Mouse (Mus musculus): ENCODE measurements around the gene 1700093K21Rik. TPM values are rescaled to one million over a fixed set of nuclear protein-coding genes. Genes with fewer than 3 reads are reported as not detected.
A peak's percentile ranks its signal among the peaks of the same experiment; 100 is the strongest.
"Not testable (repeated sequence)": the region's sequence is repeated elsewhere in the genome, so short reads cannot be mapped to it uniquely, and the experiment has no call there.

The 1700093K21Rik gene
- not detected in 2 replicates for polyA plus RNA-seq (2015; fragmentation: Nextera tagmentation; extraction: Ambion mirVana)

DNA sequence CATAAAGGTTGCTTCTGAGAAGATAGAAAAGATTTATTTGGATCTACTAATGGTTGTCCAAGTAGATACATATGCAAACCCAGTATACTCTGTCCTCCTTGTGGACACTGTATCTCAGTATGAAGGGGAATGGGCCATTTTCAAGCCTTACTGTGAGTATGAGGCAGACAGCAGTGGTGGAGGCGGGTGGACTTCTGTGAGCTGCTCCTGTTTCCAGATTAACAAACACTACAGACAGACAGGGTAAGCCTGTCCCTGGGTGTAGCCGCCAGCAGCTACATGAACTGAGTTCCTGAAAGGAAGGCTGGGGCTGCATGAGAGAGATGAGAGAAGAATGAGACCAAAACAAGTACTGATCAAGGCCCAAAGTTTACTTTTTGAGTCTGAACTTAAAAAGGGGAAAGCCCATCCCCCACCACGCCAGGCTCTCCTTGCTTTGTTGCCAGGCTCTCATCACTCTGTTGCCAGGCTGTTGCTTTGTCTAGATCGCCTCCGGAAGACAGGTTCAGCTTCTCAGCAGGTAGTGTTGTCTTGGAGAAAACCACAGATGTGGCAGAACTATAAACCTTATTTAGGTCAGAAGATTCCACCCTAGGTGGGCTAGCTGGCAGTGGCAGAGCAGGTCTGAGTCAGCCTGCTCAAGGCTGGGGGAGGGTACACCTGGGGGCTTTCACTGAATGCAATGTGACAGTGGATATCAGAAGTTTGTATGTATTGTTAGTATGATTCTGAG lies at the start of gene 1700093K21Rik:
Gene 1700093K21Rik (minus strand): TSS at position 683 of the 733 bp plus-strand sequence.
- WGBS, result 38% methylated on average over 5 of the region's 5 CpGs
- no peak within 1 kb of the TSS for H3K9ac ChIP-seq (replicated peaks)
- H3K4me1 ChIP-seq, result no peaks in the 10 kb centered on the region
- no peaks in the 10 kb centered on the region for H3K9me3 ChIP-seq (replicated peaks)
- H3K27ac ChIP-seq (replicated peaks), result no peak within 1 kb of the TSS
- H3K36me3 ChIP-seq, result no peaks in the 10 kb centered on the region
- H3K4me3 ChIP-seq (replicated peaks), result no peak within 1 kb of the TSS
- no peak within 1 kb of the TSS for H3K4me2 ChIP-seq
- no peak for ATAC-seq (ENCODE audit: low FRiP score)
- no peaks in the 10 kb centered on the region for H3K27me3 ChIP-seq (replicated peaks)

DNA sequence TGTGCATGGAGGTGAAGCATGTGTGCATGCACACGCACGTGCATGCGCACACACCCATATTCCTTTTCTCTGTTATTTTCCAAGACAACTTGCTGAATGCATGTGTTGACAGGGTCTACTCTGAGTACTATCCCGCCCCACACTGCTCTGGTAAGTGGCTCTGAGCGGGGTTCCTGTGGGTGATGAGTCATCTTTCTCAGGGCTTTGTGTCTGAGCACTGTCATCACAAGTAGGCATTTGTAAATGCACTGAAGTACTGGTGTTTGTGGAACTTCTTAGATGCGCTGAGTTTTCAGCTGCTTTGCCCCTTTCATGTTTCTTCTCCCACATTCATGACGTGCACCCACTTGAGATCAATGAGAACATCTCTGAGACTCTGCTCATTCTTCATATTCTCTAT lies 49.2 kb upstream of the 1700093K21Rik start:
- H3K27ac ChIP-seq (replicated peaks), result no peak overlapping the region
- ATAC-seq (ENCODE audit: low FRiP score), result no peak
- no peaks in the 10 kb centered on the region for H3K4me1 ChIP-seq
- H3K9ac ChIP-seq (replicated peaks), result no peak overlapping the region
- 96% methylated on average over 7 of the region's 7 CpGs for WGBS
- H3K4me2 ChIP-seq, result no peak overlapping the region
- H3K27me3 ChIP-seq (replicated peaks), result no peaks in the 10 kb centered on the region
- H3K9me3 ChIP-seq (replicated peaks), result no peaks in the 10 kb centered on the region
- peaks cover 46% of the 10 kb centered on the region for H3K36me3 ChIP-seq
- no peak overlapping the region for H3K4me3 ChIP-seq (replicated peaks)

GRCm38 (mm10) chr11:23565761-23566160 lies 44.8 kb upstream of the 1700093K21Rik start:
- WGBS, result 63% methylated on average over 6 of the region's 6 CpGs
- H3K4me2 ChIP-seq, result no peak overlapping the region
- H3K27me3 ChIP-seq (replicated peaks), result no peaks in the 10 kb centered on the region
- peak; percentile 68 for ATAC-seq (ENCODE audit: low FRiP score)
- no peaks in the 10 kb centered on the region for H3K9me3 ChIP-seq (replicated peaks)
- H3K27ac ChIP-seq (replicated peaks), result no peak overlapping the region
- no peak overlapping the region for H3K4me3 ChIP-seq (replicated peaks)
- no peak overlapping the region for H3K9ac ChIP-seq (replicated peaks)
- peaks cover 41% of the 10 kb centered on the region for H3K36me3 ChIP-seq
- no peaks in the 10 kb centered on the region for H3K4me1 ChIP-seq

DNA sequence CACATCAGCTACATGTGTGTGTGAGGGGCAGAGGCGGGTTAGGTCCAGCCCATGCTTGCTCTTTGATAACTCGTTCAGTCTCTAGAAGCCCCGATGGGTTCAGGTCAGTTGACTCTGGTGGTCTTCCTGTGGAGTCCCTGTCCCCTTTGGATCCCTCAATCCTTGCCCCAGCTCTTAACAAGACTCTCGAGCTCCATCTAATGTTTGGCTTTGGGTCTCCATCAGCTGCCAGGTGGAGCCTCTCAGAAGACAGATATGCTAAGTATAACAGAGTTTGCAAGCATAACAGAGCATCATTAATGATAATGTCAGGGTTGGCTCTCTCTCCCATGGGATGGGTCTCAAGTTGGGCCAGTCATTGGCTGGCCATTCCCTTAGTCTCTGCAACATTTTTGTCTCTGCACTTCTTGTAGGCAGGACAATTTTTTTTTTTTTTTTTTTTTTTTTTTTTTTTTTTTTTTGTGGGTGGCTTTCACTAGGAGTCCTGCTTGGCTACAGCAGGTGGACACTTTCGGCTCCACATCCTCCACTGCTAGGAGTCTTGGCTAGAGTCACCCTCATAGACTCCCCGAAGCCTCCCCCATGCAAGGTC lies 36.2 kb upstream of the 1700093K21Rik start:
- no peak overlapping the region for H3K4me2 ChIP-seq
- WGBS, result 62% methylated on average over 6 of the region's 6 CpGs
- no peaks in the 10 kb centered on the region for H3K9me3 ChIP-seq (replicated peaks)
- no peak overlapping the region for H3K9ac ChIP-seq (replicated peaks)
- peaks cover 7% of the 10 kb centered on the region; the same call in 1 of the 2 replicates for H3K36me3 ChIP-seq
- no peak overlapping the region for H3K27ac ChIP-seq (replicated peaks)
- no peaks in the 10 kb centered on the region for H3K27me3 ChIP-seq (replicated peaks)
- H3K4me3 ChIP-seq (replicated peaks), result no peak overlapping the region
- no peak for ATAC-seq (ENCODE audit: low FRiP score)
- no peaks in the 10 kb centered on the region for H3K4me1 ChIP-seq

GRCm38 (mm10) chr11:23537446-23537845 lies 16.5 kb upstream of the 1700093K21Rik start:
- 98% methylated on average over 2 of the region's 2 CpGs for WGBS
- no peaks in the 10 kb centered on the region for H3K36me3 ChIP-seq
- no peak for ATAC-seq (ENCODE audit: low FRiP score)
- H3K9ac ChIP-seq (replicated peaks), result no peak overlapping the region
- no peak overlapping the region for H3K4me2 ChIP-seq
- no peaks in the 10 kb centered on the region for H3K4me1 ChIP-seq
- H3K27me3 ChIP-seq (replicated peaks), result no peaks in the 10 kb centered on the region
- no peaks in the 10 kb centered on the region for H3K9me3 ChIP-seq (replicated peaks)
- H3K27ac ChIP-seq (replicated peaks), result no peak overlapping the region
- no peak overlapping the region for H3K4me3 ChIP-seq (replicated peaks)

DNA sequence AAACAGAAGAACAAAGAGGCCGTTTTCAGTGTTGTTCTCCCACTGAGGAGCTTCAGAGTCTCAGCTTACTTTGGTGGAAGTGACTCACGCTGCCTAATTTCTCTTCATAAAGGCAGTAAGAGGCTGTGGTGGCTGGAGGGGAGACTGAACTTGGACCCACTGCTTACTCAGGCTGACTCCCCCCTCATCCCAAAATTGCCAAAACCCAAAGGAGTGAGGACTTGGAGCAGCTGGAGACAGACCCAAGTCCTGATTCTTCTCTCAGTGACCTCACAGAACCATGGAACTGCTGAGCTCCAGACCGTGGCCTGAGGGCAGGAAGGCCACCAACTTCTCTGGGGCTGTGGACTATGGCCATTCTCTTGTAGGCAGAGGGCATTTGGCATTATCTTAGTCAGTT lies 2.0 kb downstream of the 1700093K21Rik start:
- no peaks in the 10 kb centered on the region for H3K36me3 ChIP-seq
- H3K27ac ChIP-seq (replicated peaks), result no peak overlapping the region
- no peaks in the 10 kb centered on the region for H3K27me3 ChIP-seq (replicated peaks)
- 81% methylated on average over 3 of the region's 3 CpGs for WGBS
- no peak overlapping the region for H3K4me2 ChIP-seq
- no peak overlapping the region for H3K9ac ChIP-seq (replicated peaks)
- H3K4me1 ChIP-seq, result no peaks in the 10 kb centered on the region
- H3K4me3 ChIP-seq (replicated peaks), result no peak overlapping the region
- no peaks in the 10 kb centered on the region for H3K9me3 ChIP-seq (replicated peaks)
- ATAC-seq (ENCODE audit: low FRiP score), result no peak

GRCm38 (mm10) chr11:23515315-23515714 lies 5.6 kb downstream of the 1700093K21Rik start:
- Histone ChIP-seq H3K4me2 (no peak overlapping the region), H3K9me3 (replicated peaks) (no peaks in the 10 kb centered on the region), H3K27ac (replicated peaks) (no peak overlapping the region), H3K4me1 (no peaks in the 10 kb centered on the region), H3K27me3 (replicated peaks) (no peaks in the 10 kb centered on the region), H3K9ac (replicated peaks) (no peak overlapping the region), H3K36me3 (no peaks in the 10 kb centered on the region), H3K4me3 (replicated peaks) (no peak overlapping the region)
- 88% methylated on average over 2 of the region's 2 CpGs for WGBS
- no peak for ATAC-seq (ENCODE audit: low FRiP score)

DNA sequence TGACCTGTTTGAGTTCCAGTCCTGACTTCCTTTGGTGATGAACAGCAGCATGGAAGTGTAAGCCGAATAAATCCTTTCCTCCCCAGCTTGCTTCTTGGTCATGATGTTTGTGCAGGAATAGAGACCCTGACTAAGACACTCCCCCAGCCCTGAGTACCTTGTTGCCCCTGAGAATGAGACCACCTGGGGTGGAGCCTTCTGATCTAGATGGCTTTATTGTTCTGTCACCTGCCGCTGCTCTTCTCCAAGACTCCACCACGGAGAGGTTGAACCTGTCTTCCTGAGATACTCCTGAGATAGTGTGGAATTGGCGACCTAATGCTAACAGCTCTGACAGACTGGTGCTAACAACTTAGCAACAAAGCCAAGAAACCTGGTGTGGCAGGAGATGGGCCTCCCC lies 6.2 kb downstream of the 1700093K21Rik start:
- H3K4me2 ChIP-seq, result not testable (repeated sequence)

GRCm38 (mm10) chr11:23504801-23505200 lies 16.2 kb downstream of the 1700093K21Rik start:
- WGBS, result 90% methylated on average over 5 of the region's 5 CpGs
- H3K4me3 ChIP-seq (replicated peaks); H3K36me3 ChIP-seq; ATAC-seq (ENCODE audit: low FRiP score); H3K9me3 ChIP-seq (replicated peaks); H3K4me1 ChIP-seq; H3K9ac ChIP-seq (replicated peaks); H3K27me3 ChIP-seq (replicated peaks); H3K27ac ChIP-seq (replicated peaks); H3K4me2 ChIP-seq: not testable (repeated sequence)

More for the DNA sequence above, 6.2 kb downstream of the 1700093K21Rik start:
- not testable (repeated sequence) for H3K4me1 ChIP-seq; ATAC-seq (ENCODE audit: low FRiP score); H3K4me3 ChIP-seq (replicated peaks); H3K36me3 ChIP-seq; H3K9me3 ChIP-seq (replicated peaks); H3K27me3 ChIP-seq (replicated peaks); H3K27ac ChIP-seq (replicated peaks); H3K9ac ChIP-seq (replicated peaks)
- 43% methylated on average over 4 of the region's 4 CpGs for WGBS

- no peak for ATAC-seq (ENCODE audit: low FRiP score)
- peak overlapping the region; percentile 95 for H3K4me3 ChIP-seq (replicated peaks)
- H3K36me3 ChIP-seq, result peaks cover 9% of the 10 kb centered on the region
- H3K4me1 ChIP-seq, result peaks cover 30% of the 10 kb centered on the region
- H3K27ac ChIP-seq (replicated peaks), result peak overlapping the region; percentile 97
- no peaks in the 10 kb centered on the region for H3K9me3 ChIP-seq (replicated peaks)
- peak overlapping the region; percentile 92 for H3K4me2 ChIP-seq
- no peaks in the 10 kb centered on the region for H3K27me3 ChIP-seq (replicated peaks)
- 46% methylated on average over 5 of the region's 5 CpGs for WGBS
- H3K9ac ChIP-seq (replicated peaks), result peak overlapping the region; percentile 56
Measured at GRCm38 (mm10) chr11:23498609-23499008, 22.3 kb downstream of the 1700093K21Rik start.

DNA sequence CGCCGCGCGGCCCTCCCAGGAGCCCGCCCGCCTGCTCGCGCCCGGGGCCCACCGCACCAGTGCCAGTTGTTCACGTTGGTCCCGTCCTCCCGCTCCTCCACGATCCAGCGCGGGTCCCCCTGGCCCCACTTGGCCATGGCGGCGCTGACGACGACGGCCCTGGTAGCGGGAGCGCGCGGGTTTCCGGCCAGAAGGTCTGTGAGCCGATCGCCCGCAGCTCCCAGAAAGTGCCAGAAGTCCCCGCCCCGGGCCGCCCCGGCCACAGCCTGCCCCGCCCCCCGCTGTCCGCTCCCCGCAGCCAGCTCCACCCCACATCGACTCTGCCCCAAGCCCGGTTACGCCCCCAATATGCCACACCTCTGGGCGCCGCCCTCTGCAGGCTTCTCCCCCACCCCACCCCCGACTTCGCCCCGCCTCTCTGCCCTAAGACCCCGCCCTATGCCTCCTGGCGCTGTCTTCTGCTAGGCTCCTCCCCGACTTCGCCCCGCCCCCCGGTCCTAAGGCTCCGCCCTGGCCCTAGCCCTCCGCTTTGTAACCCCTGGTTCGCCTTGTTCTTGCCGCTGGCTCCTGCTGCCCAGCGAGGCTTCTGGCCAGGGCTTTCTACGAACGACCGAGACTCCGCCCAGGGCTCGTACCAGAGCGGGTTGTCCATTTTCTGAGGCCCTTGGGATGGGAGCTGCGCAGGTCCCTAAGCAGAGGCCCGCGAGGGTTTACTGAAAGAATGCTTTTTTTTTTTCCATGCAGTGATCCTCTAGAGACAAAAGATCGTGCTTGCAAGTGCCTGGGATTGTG lies 23.0 kb downstream of the 1700093K21Rik start, which contains the start of gene Ahsa2:
Gene Ahsa2 (minus strand): TSS at position 313 of the 792 bp plus-strand sequence.
- peak within 1 kb of the TSS; percentile 96 for H3K9ac ChIP-seq (replicated peaks)
- peak within 1 kb of the TSS; percentile 97 for H3K27ac ChIP-seq (replicated peaks)
- H3K4me1 ChIP-seq, result peaks cover 30% of the 10 kb centered on the region
- ATAC-seq (ENCODE audit: low FRiP score), result peak; percentile 95
- peaks cover 16% of the 10 kb centered on the region for H3K36me3 ChIP-seq
- peak within 1 kb of the TSS; percentile 92 for H3K4me2 ChIP-seq
- H3K9me3 ChIP-seq (replicated peaks), result no peaks in the 10 kb centered on the region
- peak within 1 kb of the TSS; percentile 95 for H3K4me3 ChIP-seq (replicated peaks)
- no peaks in the 10 kb centered on the region for H3K27me3 ChIP-seq (replicated peaks)
- WGBS, result 1% methylated on average over 60 of the region's 66 CpGs

Data from neural tube, embryonic 15.5 days (tissue).